Mouse (Mus musculus) cerebellum, postnatal 25 days (tissue): ENCODE measurements around the gene Trafd1.

Experiments
- DNase-seq, 2 experiments: peaks; one replicate each; pipeline ENCODE4 v3.0.0; 2021; ENCODE audit warnings: mixed read lengths in 2 of 2

The Trafd1 gene

GRCm38 (mm10) chr5:121384757-121385460, 523 bp downstream of the Trafd1 start:
- DNase-seq = no peak

GRCm38 (mm10) chr5:121383857-121384756, 1.3 kb downstream of the Trafd1 start:
- DNase-seq = no peak

GRCm38 (mm10) chr5:121380692-121381091, 4.7 kb downstream of the Trafd1 start:
- DNase-seq = no peak

- no peak for DNase-seq
These were observed 6.7 kb downstream of the Trafd1 start for GRCm38 (mm10) chr5:121378678-121379256.

GRCm38 (mm10) chr5:121376972-121377371, 8.5 kb downstream of the Trafd1 start:
- peak in 1 of 2 experiments; percentile 70 for DNase-seq

GRCm38 (mm10) chr5:121374790-121375189, 10.6 kb downstream of the Trafd1 start:
- no peak for DNase-seq

GRCm38 (mm10) chr5:121371712-121372111, 13.7 kb downstream of the Trafd1 start:
- no peak for DNase-seq

GRCm38 (mm10) chr5:121367255-121367654, 18.2 kb downstream of the Trafd1 start:
- DNase-seq = peak in 1 of 2 experiments; percentile 30

- peak; percentile 43 to 56 for DNase-seq
These were observed 18.8 kb downstream of the Trafd1 start for GRCm38 (mm10) chr5:121366449-121367225.

- no peak for DNase-seq
These were observed 22.0 kb downstream of the Trafd1 start for GRCm38 (mm10) chr5:121363441-121363840.

GRCm38 (mm10) chr5:121361696-121362095, 23.7 kb downstream of the Trafd1 start:
- DNase-seq = peak; percentile 47 to 53

- no peak for DNase-seq
These were observed 26.2 kb downstream of the Trafd1 start for GRCm38 (mm10) chr5:121359229-121359628.

- no peak for DNase-seq
These were observed 41.4 kb downstream of the Trafd1 start for GRCm38 (mm10) chr5:121343997-121344396.

GRCm38 (mm10) chr5:121342490-121342889, 42.9 kb downstream of the Trafd1 start:
- peak; percentile 50 to 55 for DNase-seq

GRCm38 (mm10) chr5:121340965-121341473, 44.4 kb downstream of the Trafd1 start:
- DNase-seq = no peak

GRCm38 (mm10) chr5:121339507-121340230, 45.8 kb downstream of the Trafd1 start:
- peak; percentile 62 to 65 for DNase-seq

- DNase-seq = no peak
These were observed 48.7 kb downstream of the Trafd1 start for GRCm38 (mm10) chr5:121336776-121337175.

GRCm38 (mm10) chr5:121336009-121336408, 49.4 kb downstream of the Trafd1 start:
- peak; percentile 59 to 70 for DNase-seq

- no peak for DNase-seq
These were observed 50.0 kb downstream of the Trafd1 start for GRCm38 (mm10) chr5:121335426-121335825.

- no peak for DNase-seq
These were observed 51.0 kb downstream of the Trafd1 start for GRCm38 (mm10) chr5:121334454-121334853.

GRCm38 (mm10) chr5:121333976-121334375, 51.5 kb downstream of the Trafd1 start:
- DNase-seq = no peak

- DNase-seq = no peak
These were observed 53.7 kb downstream of the Trafd1 start for GRCm38 (mm10) chr5:121331731-121332130.
